Mouse (Mus musculus) MEL (cell line): ENCODE data around the gene Arhgef3. TPM values are rescaled to one million over a fixed set of nuclear protein-coding genes. Genes with fewer than 3 reads are reported as not detected.

Experiments
- DNase-seq: peaks from one replicate; pipeline ENCODE4 v3.0.0; 2011; ENCODE audit warnings: low read depth, low spot score
- H3K27ac ChIP-seq: 2 replicates; pipeline ENCODE4 v1.5.1; 2012; ENCODE audit warnings: low read depth, mild to moderate bottlenecking, control low read depth, low read length, moderate library complexity; ENCODE audit not compliant: control insufficient read depth
- H3K27me3 ChIP-seq, 2 experiments: fragments of 150-350 bp in 1 of 2; sonication (generic) in 1 of 2; 2 replicates each; pipeline ENCODE4 v1.6.1; 2012; ENCODE audit warnings: low read length in 2 of 2, mild to moderate bottlenecking in 2 of 2, improper control_type of control experiment in 1 of 2, moderate library complexity in 1 of 2; ENCODE audit not compliant: insufficient read depth in 2 of 2, control insufficient read depth in 1 of 2
- H3K36me3 ChIP-seq, 2 experiments: 2 replicates each; pipeline ENCODE4 v1.6.1; 2012 to 2014; ENCODE audit warnings: low read length in 2 of 2, improper control_type of control experiment in 1 of 2, inconsistent platforms in 1 of 2, mild to moderate bottlenecking in 1 of 2; ENCODE audit not compliant: insufficient read depth in 2 of 2, control insufficient read depth in 1 of 2
- H3K4me1 ChIP-seq, 2 experiments: fragments of 150-350 bp in 1 of 2; sonication (generic) in 1 of 2; 2 replicates each; pipeline ENCODE4 v1.6.1; 2012; ENCODE audit warnings: low read length in 2 of 2, improper control_type of control experiment in 1 of 2, mild to moderate bottlenecking in 1 of 2; ENCODE audit not compliant: insufficient read depth in 2 of 2, control insufficient read depth in 1 of 2
- H3K4me3 ChIP-seq, 2 experiments: fragments of 150-350 bp in 1 of 2; sonication (generic) in 1 of 2; 2 replicates each; pipeline ENCODE4 v1.5.1; 2012; ENCODE audit warnings: low read depth in 2 of 2, low read length in 2 of 2, mild to moderate bottlenecking in 2 of 2, moderate library complexity in 2 of 2, control low read depth in 1 of 2, improper control_type of control experiment in 1 of 2; ENCODE audit not compliant: control insufficient read depth in 1 of 2, insufficient read depth in 1 of 2
- H3K79me2 ChIP-seq: 2 replicates; pipeline ENCODE4 v1.6.1; 2012; ENCODE audit warnings: mild to moderate bottlenecking, low read length, moderate library complexity; ENCODE audit not compliant: control insufficient read depth, poor library complexity, insufficient read depth
- H3K9ac ChIP-seq: 2 replicates; pipeline ENCODE4 v1.6.1; 2012; ENCODE audit warnings: low read depth, mild to moderate bottlenecking, control low read depth, low read length, moderate library complexity; ENCODE audit not compliant: control insufficient read depth, poor library complexity, severe bottlenecking
- H3K9me3 ChIP-seq: fragments of 150-350 bp; sonication (generic); replicated peaks from 2 replicates; pipeline ENCODE4 v1.6.1; 2012; ENCODE audit warnings: mild to moderate bottlenecking, low read length, improper control_type of control experiment, moderate library complexity; ENCODE audit not compliant: insufficient read depth
- BHLHE40 ChIP-seq: IDR thresholded peaks from 2 replicates; pipeline ENCODE4 v1.6.1; 2012; ENCODE audit warnings: low read depth, mild to moderate bottlenecking, inconsistent platforms, low read length, improper control_type of control experiment, borderline replicate concordance
- CTCF ChIP-seq, 3 experiments: IDR thresholded peaks in 2 of 3; conservative IDR thresholded peaks in 1 of 3; 2 replicates each; pipeline ENCODE4 v1.5.1; 2011 to 2012; ENCODE audit warnings: low read length in 3 of 3, low read depth in 2 of 3, mild to moderate bottlenecking in 2 of 3, improper control_type of control experiment in 1 of 3, inconsistent platforms in 1 of 3, mixed read lengths in 1 of 3, moderate library complexity in 1 of 3; ENCODE audit not compliant: control insufficient read depth in 1 of 3, insufficient read depth in 1 of 3, poor library complexity in 1 of 3, severe bottlenecking in 1 of 3
- E2F4 ChIP-seq: IDR thresholded peaks from 2 replicates; pipeline ENCODE4 v1.6.1; 2011; ENCODE audit warnings: low read depth, low read length, improper control_type of control experiment, borderline replicate concordance
- EP300 ChIP-seq, 2 experiments: IDR thresholded peaks; 2 replicates each; pipeline ENCODE4 v1.6.1; 2011; ENCODE audit warnings: improper control_type of control experiment in 2 of 2, low read length in 2 of 2, low read depth in 1 of 2, mild to moderate bottlenecking in 1 of 2
- GABPA ChIP-seq: IDR thresholded peaks from 2 replicates; pipeline ENCODE4 v1.6.1; 2012; ENCODE audit warnings: low read depth, mild to moderate bottlenecking, inconsistent platforms, low read length, improper control_type of control experiment, moderate library complexity
- GATA1 ChIP-seq: IDR thresholded peaks from 2 replicates; pipeline ENCODE4 v1.6.1; 2011; ENCODE audit warnings: low read depth, low read length, improper control_type of control experiment
- HCFC1 ChIP-seq: IDR thresholded peaks from 2 replicates; pipeline ENCODE4 v1.6.1; 2012; ENCODE audit warnings: low read depth, mild to moderate bottlenecking, inconsistent platforms, low read length, improper control_type of control experiment, moderate library complexity
- MAFK ChIP-seq: IDR thresholded peaks from 2 replicates; pipeline ENCODE4 v1.6.1; 2011; ENCODE audit warnings: low read depth, mild to moderate bottlenecking, low read length, improper control_type of control experiment, borderline replicate concordance
- MAX ChIP-seq: IDR thresholded peaks from 2 replicates; pipeline ENCODE4 v1.6.1; 2011; ENCODE audit warnings: low read length, improper control_type of control experiment
- MAZ ChIP-seq: IDR thresholded peaks from 2 replicates; pipeline ENCODE4 v1.6.1; 2012; ENCODE audit warnings: low read depth, mild to moderate bottlenecking, inconsistent platforms, low read length, improper control_type of control experiment
- MEF2A ChIP-seq: IDR thresholded peaks from 2 replicates; pipeline ENCODE4 v1.6.1; 2014; ENCODE audit warnings: low read depth, mild to moderate bottlenecking, inconsistent platforms, low read length, improper control_type of control experiment; ENCODE audit not compliant: poor library complexity, insufficient replicate concordance, severe bottlenecking; ENCODE audit errors: extremely low read depth
- MYB ChIP-seq: IDR thresholded peaks from 2 replicates; pipeline ENCODE4 v1.6.1; 2011; ENCODE audit warnings: mild to moderate bottlenecking, low read depth, low read length, improper control_type of control experiment
- MYC ChIP-seq: IDR thresholded peaks from 2 replicates; pipeline ENCODE4 v1.6.1; 2011; ENCODE audit warnings: low read depth, mild to moderate bottlenecking, low read length, improper control_type of control experiment, moderate library complexity
- NRF1 ChIP-seq: IDR thresholded peaks from 2 replicates; pipeline ENCODE4 v1.6.1; 2014; ENCODE audit warnings: low read depth, mild to moderate bottlenecking, inconsistent platforms, low read length, improper control_type of control experiment, moderate library complexity; ENCODE audit not compliant: poor library complexity, insufficient read depth, severe bottlenecking
- RAD21 ChIP-seq: IDR thresholded peaks from 2 replicates; pipeline ENCODE4 v1.6.1; 2011; ENCODE audit warnings: mild to moderate bottlenecking, low read depth, low read length, improper control_type of control experiment
- SIN3A ChIP-seq: IDR thresholded peaks from 2 replicates; pipeline ENCODE4 v1.6.1; 2012; ENCODE audit warnings: low read length, improper control_type of control experiment, inconsistent platforms
- SMC3 ChIP-seq: IDR thresholded peaks from 2 replicates; pipeline ENCODE4 v1.6.1; 2011; ENCODE audit warnings: low read depth, low read length, improper control_type of control experiment
- TAL1 ChIP-seq: IDR thresholded peaks from 2 replicates; pipeline ENCODE4 v1.6.1; 2012; ENCODE audit warnings: mild to moderate bottlenecking, inconsistent platforms, low read length, moderate library complexity, mixed read lengths
- TBP ChIP-seq: IDR thresholded peaks from 2 replicates; pipeline ENCODE4 v1.8.0; 2011; ENCODE audit warnings: low read depth, low read length, improper control_type of control experiment
- TCF12 ChIP-seq: IDR thresholded peaks from 2 replicates; pipeline ENCODE4 v1.6.1; 2014; ENCODE audit warnings: low read depth, mild to moderate bottlenecking, inconsistent platforms, low read length, improper control_type of control experiment, moderate library complexity
- UBTF ChIP-seq: IDR thresholded peaks from 2 replicates; pipeline ENCODE4 v1.6.1; 2012; ENCODE audit warnings: low read depth, mild to moderate bottlenecking, inconsistent platforms, low read length, improper control_type of control experiment, moderate library complexity, borderline replicate concordance; ENCODE audit not compliant: insufficient read depth
- USF2 ChIP-seq, 2 experiments: IDR thresholded peaks; 2 replicates each; pipeline ENCODE4 v1.6.1; 2011 to 2012; ENCODE audit warnings: improper control_type of control experiment in 2 of 2, low read length in 2 of 2, borderline replicate concordance in 1 of 2, inconsistent platforms in 1 of 2, low read depth in 1 of 2, mild to moderate bottlenecking in 1 of 2; ENCODE audit not compliant: insufficient read depth in 1 of 2
- ZMIZ1 ChIP-seq: IDR thresholded peaks from 2 replicates; pipeline ENCODE4 v1.6.1; 2012; ENCODE audit warnings: low read depth, mild to moderate bottlenecking, inconsistent platforms, low read length, improper control_type of control experiment, moderate library complexity
- polyA plus RNA-seq, 2 experiments: library from polyadenylated mRNA; stranded (reverse) in 1 of 2; unstranded in 1 of 2; fragments of >175 nt in 1 of 2; fragments of >200 nt in 1 of 2; gene quantifications; 2 replicates each; pipeline versions ENCODE4 v1.2.1 to v1.2.4; 2012; ENCODE audit warnings: low replicate concordance in 2 of 2, low read depth in 1 of 2; ENCODE audit not compliant: insufficient read length in 2 of 2, insufficient read depth in 1 of 2, missing spikeins in 1 of 2
- total RNA-seq: library from RNA; depleted of rRNA; stranded (reverse); fragments of 300-350 nt; gene quantifications from 2 replicates; pipeline ENCODE4 v1.2.3, GENCODE M21; 2012

Gene Arhgef3
- total and polyA plus RNA-seq, 3 experiments: 2.1 to 2.7 TPM; not detected in 1

GRCm38 (mm10) chr14:27322041-27322440 lies 207.3 kb downstream of the Arhgef3 start:
- Histone ChIP-seq H3K79me2 (no peaks in the 10 kb centered on the region), H3K27me3 (peaks cover 2 to 8% of the 10 kb centered on the region in 2 experiments), H3K36me3 (no peaks in the 10 kb centered on the region), H3K4me3 (no peak overlapping the region), H3K9me3 (no peaks in the 10 kb centered on the region), H3K27ac (no peak overlapping the region), H3K9ac (no peak overlapping the region), H3K4me1 (no peaks in the 10 kb centered on the region)
- DNase-seq: no peak
- TF ChIP-seq EP300 (IDR thresholded peaks at IDR 0.05; ENCODE audit: low read depth in 1 of 2, low read length in 2 of 2): no peak
- no peak for TF ChIP-seq UBTF
- TF ChIP-seq MEF2A: no peak
- TF ChIP-seq NRF1: no peak
- TF ChIP-seq BHLHE40: no peak
- TF ChIP-seq SMC3: no peak
- no peak for TF ChIP-seq MAX
- TF ChIP-seq MYC: no peak

- Histone ChIP-seq H3K4me1 (no peaks in the 10 kb centered on the region), H3K27ac (no peak overlapping the region), H3K27me3 (peaks cover 1 to 2% of the 10 kb centered on the region in 2 experiments; a peak in 3 of 4 replicates), H3K4me3 (no peak overlapping the region), H3K9ac (no peak overlapping the region), H3K36me3 (no peaks in the 10 kb centered on the region), H3K79me2 (no peaks in the 10 kb centered on the region), H3K9me3 (no peaks in the 10 kb centered on the region)
- DNase-seq: no peak
- TF ChIP-seq UBTF: no peak
- TF ChIP-seq HCFC1: no peak
- TF ChIP-seq MAZ: no peak
- no peak for TF ChIP-seq GABPA
- no peak for TF ChIP-seq USF2 (IDR thresholded peaks at IDR 0.05; ENCODE audit: borderline replicate concordance in 1 of 2, insufficient read depth in 1 of 2, low read depth in 1 of 2, low read length in 2 of 2)
- no peak for TF ChIP-seq TCF12
- TF ChIP-seq TAL1: no peak
- TF ChIP-seq MAFK: no peak
- TF ChIP-seq ZMIZ1: no peak
- TF ChIP-seq TBP: no peak
- TF ChIP-seq E2F4: no peak
- no peak for TF ChIP-seq RAD21
- TF ChIP-seq CTCF (IDR thresholded peaks at IDR 0.05 in 2 of 3, conservative IDR thresholded peaks at IDR 0.05 in 1 of 3; ENCODE audit: control insufficient read depth in 1 of 3, insufficient read depth in 1 of 3, low read depth in 2 of 3, low read length in 3 of 3, poor library complexity in 1 of 3, severe bottlenecking in 1 of 3): no peak
- TF ChIP-seq MYB: no peak
- TF ChIP-seq GATA1: no peak
- TF ChIP-seq SIN3A: no peak
Observed at GRCm38 (mm10) chr14:27324689-27325088, 210.0 kb downstream of the Arhgef3 start.
